Mouse (Mus musculus) frontal cortex, postnatal 14 days (tissue): ENCODE data around the gene Nae1.

Source experiments
- DNase-seq, 2 experiments: peaks; one replicate each; pipeline ENCODE4 v3.0.0; 2022; ENCODE audit warnings: low spot score in 2 of 2

Nae1 gene

DNA sequence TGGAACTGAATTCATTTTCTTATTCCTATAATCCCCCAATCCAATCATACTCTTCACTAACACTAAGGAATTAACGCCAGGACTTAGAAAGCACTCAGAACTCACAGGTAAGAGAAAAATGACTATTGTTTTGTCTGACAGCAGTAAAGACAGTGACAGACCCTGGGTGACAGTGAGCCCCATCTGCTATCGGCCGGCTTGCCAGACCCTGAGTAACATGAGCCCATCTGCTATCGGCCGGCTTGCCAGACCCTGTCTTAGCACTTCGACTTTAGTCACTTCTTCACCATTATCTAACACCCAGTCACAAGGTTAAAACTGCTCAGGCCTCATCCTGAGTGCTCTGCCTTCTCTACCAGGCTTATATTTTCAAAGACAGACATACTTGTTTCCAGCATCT is 4.8 kb downstream of the Nae1 start:
- no peak for DNase-seq

DNA sequence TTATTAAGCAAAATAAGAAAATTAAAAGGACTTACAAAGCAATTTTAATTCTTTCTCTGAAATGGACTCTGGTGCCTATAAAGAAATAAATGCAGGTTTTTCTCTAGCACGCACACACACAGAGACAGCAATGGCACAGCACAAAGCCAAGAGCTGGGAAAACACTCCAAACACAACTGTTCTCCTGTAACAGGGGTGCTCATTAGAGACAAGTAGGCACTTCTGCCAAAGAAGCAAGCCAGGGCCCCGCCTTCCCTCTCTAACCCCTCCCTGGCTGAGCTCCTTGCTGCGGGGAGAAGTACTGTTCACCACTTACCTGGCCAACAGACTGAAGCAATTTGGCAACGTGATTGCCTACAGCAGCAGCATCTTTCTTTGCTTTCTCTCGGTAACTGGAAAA is 16.6 kb downstream of the Nae1 start:
- DNase-seq = no peak

DNA sequence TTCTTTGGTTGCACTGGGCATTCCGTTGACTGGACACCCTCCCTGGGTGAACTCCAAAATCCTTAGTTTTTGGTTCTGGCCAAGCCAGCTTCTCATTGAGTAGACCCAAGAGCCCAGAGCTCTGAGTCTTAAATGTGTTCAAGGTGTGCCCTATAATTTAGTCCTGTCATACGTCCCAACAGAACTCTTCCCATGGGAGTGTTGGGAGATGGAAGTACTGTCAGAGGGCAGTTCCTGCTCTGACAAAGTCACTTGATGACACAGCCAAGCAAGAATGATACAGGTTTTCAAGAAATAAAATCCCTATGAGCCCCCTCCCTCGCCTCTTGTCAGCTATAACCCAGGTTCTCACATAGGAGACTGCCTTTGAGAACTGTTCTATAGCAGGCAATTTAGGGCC is 24.3 kb downstream of the Nae1 start:
- DNase-seq = no peak

DNA sequence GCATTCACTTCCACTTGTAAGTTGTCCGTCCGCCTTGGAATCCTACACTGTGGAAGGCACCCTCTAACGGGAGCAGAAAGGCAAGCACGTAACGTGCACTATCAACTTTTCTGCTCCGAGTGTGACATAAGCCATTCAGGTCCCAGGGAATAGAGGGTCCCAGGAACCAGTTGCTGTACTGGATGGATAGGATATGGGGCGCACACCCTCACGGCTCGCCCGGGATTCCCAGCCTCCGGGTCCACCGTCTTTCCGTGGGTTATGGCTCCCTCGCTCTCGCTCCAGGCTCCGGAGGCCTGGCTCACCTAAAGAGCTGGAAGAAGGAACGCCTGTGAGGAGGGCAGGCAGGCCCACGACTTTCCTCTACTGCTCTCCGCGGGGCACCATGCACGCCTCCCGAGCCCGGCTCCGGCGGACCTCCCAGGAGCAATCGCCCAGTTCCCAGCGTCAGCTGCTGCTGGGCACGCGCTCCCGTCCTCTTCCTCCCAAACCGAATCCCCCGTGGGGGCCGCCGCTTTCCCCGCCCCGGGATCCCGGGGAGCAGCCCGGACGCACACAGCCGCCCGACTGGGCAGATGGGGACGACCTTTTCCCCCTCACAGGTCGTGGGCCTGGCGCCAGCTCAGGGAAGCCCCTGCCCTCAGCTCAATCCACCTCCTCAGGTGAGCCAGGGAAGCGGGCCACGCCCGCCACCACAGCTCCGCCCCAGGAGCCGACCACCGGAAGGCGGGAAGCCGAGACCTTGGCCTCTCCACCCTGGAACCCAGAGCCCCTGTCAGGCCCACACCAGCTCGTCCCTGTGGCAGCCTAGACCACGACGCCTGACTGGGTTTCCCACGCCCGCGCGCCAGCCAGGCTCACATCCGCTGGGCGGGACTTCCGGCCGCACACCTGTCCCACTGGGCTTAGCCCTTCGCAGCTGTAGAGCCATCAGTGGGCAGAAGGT is 25.1 kb downstream of the Nae1 start, which contains the start of gene Terb1:
TSS of gene Terb1 (minus strand) at position 850 of the 946 bp plus-strand sequence.
- peak; percentile 7 to 17 for DNase-seq

GRCm38 (mm10) chr8:104479091-104479490 is 55.3 kb downstream of the Nae1 start:
- no peak for DNase-seq

GRCm38 (mm10) chr8:104472465-104472864 is 62.0 kb downstream of the Nae1 start:
- no peak for DNase-seq

DNA sequence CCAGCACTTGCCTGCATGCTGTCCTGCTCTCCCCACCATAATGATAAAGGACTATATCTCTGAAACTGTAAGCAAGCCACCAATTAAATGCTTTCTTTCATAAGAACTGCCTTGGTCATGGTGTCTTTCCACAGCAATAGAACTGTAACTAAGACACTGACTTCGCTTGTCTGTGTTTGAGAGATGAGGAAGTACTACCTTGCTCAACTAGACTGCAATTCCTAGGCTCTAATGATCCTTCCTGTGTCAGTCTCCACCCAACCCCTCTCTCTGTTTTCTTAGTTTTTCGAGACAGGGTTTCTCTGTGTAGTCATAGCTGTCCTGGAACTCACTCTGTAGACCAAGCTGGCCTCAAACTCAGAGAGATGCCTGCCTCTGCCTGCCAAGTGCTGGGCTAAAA is 67.0 kb downstream of the Nae1 start:
- no peak for DNase-seq
